Mouse (Mus musculus) liver, adult 2 months (tissue): ENCODE measurements at regions not wholly inside any gene's neighbourhood (a gene's known extent, or its start where the extent isn't known, plus 50 kb on each side); places are given as distances from the start of the nearest gene placed in this dataset.

Experiments
- DNase-seq: peaks from one replicate; pipeline ENCODE4 v3.0.0-alpha.2; 2011; ENCODE audit warnings: low read depth, low spot score; ENCODE audit errors: extremely low read depth
- H3K27ac ChIP-seq: fragments of 200-500 bp; replicated peaks from 2 replicates; pipeline ENCODE4 v1.5.1; 2012; ENCODE audit warnings: low read depth, mild to moderate bottlenecking, control low read depth, inconsistent platforms, low read length; ENCODE audit not compliant: insufficient read depth
- H3K27me3 ChIP-seq: fragments of 200-500 bp; 2 replicates; pipeline ENCODE4 v1.6.1; 2012; ENCODE audit warnings: mild to moderate bottlenecking, moderate library complexity, low read length, inconsistent platforms; ENCODE audit not compliant: control insufficient read depth, insufficient read depth
- H3K36me3 ChIP-seq: fragments of 200-500 bp; 2 replicates; pipeline ENCODE4 v1.6.1; 2012; ENCODE audit warnings: low read length, inconsistent platforms; ENCODE audit not compliant: control insufficient read depth, insufficient read depth
- H3K4me1 ChIP-seq: fragments of 200-500 bp; 2 replicates; pipeline ENCODE4 v1.6.1; 2011; ENCODE audit warnings: low read length; ENCODE audit not compliant: control insufficient read depth, insufficient read depth
- H3K4me3 ChIP-seq: fragments of 200-500 bp; 2 replicates; pipeline ENCODE4 v1.5.1; 2011; ENCODE audit warnings: low read depth, mild to moderate bottlenecking, control low read depth, low read length, moderate library complexity; ENCODE audit not compliant: insufficient read depth
- H3K79me2 ChIP-seq: fragments of 200-500 bp; 2 replicates; pipeline ENCODE4 v1.6.1; 2012; ENCODE audit warnings: inconsistent platforms, mild to moderate bottlenecking, low read length, moderate library complexity; ENCODE audit not compliant: control insufficient read depth, insufficient read depth
- H3K9ac ChIP-seq: fragments of 200-500 bp; 2 replicates; pipeline ENCODE4 v1.6.1; 2012; ENCODE audit warnings: low read depth, mild to moderate bottlenecking, control low read depth, inconsistent platforms, low read length
- CTCF ChIP-seq: fragments of 200-500 bp; IDR thresholded peaks from 2 replicates; pipeline ENCODE4 v1.5.1; 2011; ENCODE audit warnings: low read depth, low read length, control low read depth
- POLR2A ChIP-seq: fragments of 200-500 bp; IDR thresholded peaks from 2 replicates; pipeline ENCODE4 v1.6.1; 2011; ENCODE audit warnings: low read length, control low read depth; ENCODE audit not compliant: insufficient read depth; ENCODE audit errors: extremely low read depth
- WGBS: fragments of 180-500 bp; shearing (Covaris S2); methylation state at CpG from one replicate; pipeline ENCODE4 v1.1.7; 2018; 5-methylcytosine and 5-hydroxymethylcytosine counted together

- Histone ChIP-seq H3K27ac (no peak overlapping the region), H3K4me3 (no peak overlapping the region), H3K36me3 (no peaks in the 10 kb centered on the region), H3K79me2 (no peaks in the 10 kb centered on the region), H3K27me3 (no peaks in the 10 kb centered on the region), H3K9ac (no peak overlapping the region), H3K4me1 (no peaks in the 10 kb centered on the region)
- WGBS: 84% methylated on average over 15 of the region's 15 CpGs
- DNase-seq: no peak
- TF ChIP-seq POLR2A (no peak), CTCF (no peak)
These were observed 60.4 kb downstream of the Aipl1 start for GRCm38 (mm10) chr11:71976724-71977481.

GRCm38 (mm10) chr11:71971351-71971750 is 66.0 kb downstream of the Aipl1 start:
- H3K36me3 ChIP-seq: no peaks in the 10 kb centered on the region
- no peaks in the 10 kb centered on the region for H3K79me2 ChIP-seq
- H3K9ac ChIP-seq: no peak overlapping the region
- 61% methylated on average over 5 of the region's 5 CpGs for WGBS
- DNase-seq: no peak
- H3K27ac ChIP-seq: no peak overlapping the region
- TF ChIP-seq POLR2A: no peak
- TF ChIP-seq CTCF: no peak
- no peaks in the 10 kb centered on the region for H3K4me1 ChIP-seq
- H3K27me3 ChIP-seq: no peaks in the 10 kb centered on the region
- H3K4me3 ChIP-seq: no peak overlapping the region

GRCm38 (mm10) chr11:71962306-71962705 is 75.0 kb downstream of the Aipl1 start:
- no peaks in the 10 kb centered on the region for H3K4me1 ChIP-seq
- 73% methylated on average over 3 of the region's 3 CpGs for WGBS
- TF ChIP-seq CTCF: no peak
- H3K9ac ChIP-seq: no peak overlapping the region
- no peak overlapping the region for H3K27ac ChIP-seq
- H3K4me3 ChIP-seq: no peak overlapping the region
- no peak for DNase-seq
- no peaks in the 10 kb centered on the region for H3K36me3 ChIP-seq
- no peaks in the 10 kb centered on the region for H3K27me3 ChIP-seq
- no peaks in the 10 kb centered on the region for H3K79me2 ChIP-seq

- WGBS: 93% methylated on average over 2 of the region's 2 CpGs
- Histone ChIP-seq H3K27ac (no peak overlapping the region), H3K4me3 (no peak overlapping the region), H3K27me3 (no peaks in the 10 kb centered on the region), H3K4me1 (no peaks in the 10 kb centered on the region), H3K36me3 (no peaks in the 10 kb centered on the region), H3K79me2 (no peaks in the 10 kb centered on the region), H3K9ac (no peak overlapping the region)
- TF ChIP-seq POLR2A (no peak), CTCF (no peak)
- DNase-seq: no peak
These were observed 84.8 kb downstream of the Aipl1 start for GRCm38 (mm10) chr11:71952533-71952932.

GRCm38 (mm10) chr11:71947161-71947560 is 90.1 kb downstream of the Aipl1 start:
- no peaks in the 10 kb centered on the region for H3K79me2 ChIP-seq
- H3K9ac ChIP-seq: no peak overlapping the region
- no peak overlapping the region for H3K27ac ChIP-seq
- no peaks in the 10 kb centered on the region for H3K4me1 ChIP-seq
- no peaks in the 10 kb centered on the region for H3K36me3 ChIP-seq
- no peak for TF ChIP-seq CTCF
- no peaks in the 10 kb centered on the region for H3K27me3 ChIP-seq
- DNase-seq: no peak
- H3K4me3 ChIP-seq: no peak overlapping the region
- 88% methylated on average over 5 of the region's 5 CpGs for WGBS

GRCm38 (mm10) chr11:71945098-71945413 is 92.3 kb downstream of the Aipl1 start:
- H3K79me2 ChIP-seq: no peaks in the 10 kb centered on the region
- no peak for DNase-seq
- H3K27ac ChIP-seq: no peak overlapping the region
- no peak overlapping the region for H3K9ac ChIP-seq
- no peak overlapping the region for H3K4me3 ChIP-seq
- no peak for TF ChIP-seq POLR2A
- no peak for TF ChIP-seq CTCF
- H3K4me1 ChIP-seq: no peaks in the 10 kb centered on the region
- H3K36me3 ChIP-seq: no peaks in the 10 kb centered on the region
- H3K27me3 ChIP-seq: no peaks in the 10 kb centered on the region
